Mouse (Mus musculus) 3T3-L1 (cell line): Measurements from ENCODE around the gene Itga11.
"Not testable (repeated sequence)": the region's sequence is repeated elsewhere in the genome, so short reads cannot be mapped to it uniquely, and the experiment has no call there.

Experiments
- DNase-seq: peaks from one replicate; pipeline ENCODE4 v3.0.0-alpha.2; 2015; ENCODE audit warnings: low read depth, low spot score

The Itga11 gene

DNA sequence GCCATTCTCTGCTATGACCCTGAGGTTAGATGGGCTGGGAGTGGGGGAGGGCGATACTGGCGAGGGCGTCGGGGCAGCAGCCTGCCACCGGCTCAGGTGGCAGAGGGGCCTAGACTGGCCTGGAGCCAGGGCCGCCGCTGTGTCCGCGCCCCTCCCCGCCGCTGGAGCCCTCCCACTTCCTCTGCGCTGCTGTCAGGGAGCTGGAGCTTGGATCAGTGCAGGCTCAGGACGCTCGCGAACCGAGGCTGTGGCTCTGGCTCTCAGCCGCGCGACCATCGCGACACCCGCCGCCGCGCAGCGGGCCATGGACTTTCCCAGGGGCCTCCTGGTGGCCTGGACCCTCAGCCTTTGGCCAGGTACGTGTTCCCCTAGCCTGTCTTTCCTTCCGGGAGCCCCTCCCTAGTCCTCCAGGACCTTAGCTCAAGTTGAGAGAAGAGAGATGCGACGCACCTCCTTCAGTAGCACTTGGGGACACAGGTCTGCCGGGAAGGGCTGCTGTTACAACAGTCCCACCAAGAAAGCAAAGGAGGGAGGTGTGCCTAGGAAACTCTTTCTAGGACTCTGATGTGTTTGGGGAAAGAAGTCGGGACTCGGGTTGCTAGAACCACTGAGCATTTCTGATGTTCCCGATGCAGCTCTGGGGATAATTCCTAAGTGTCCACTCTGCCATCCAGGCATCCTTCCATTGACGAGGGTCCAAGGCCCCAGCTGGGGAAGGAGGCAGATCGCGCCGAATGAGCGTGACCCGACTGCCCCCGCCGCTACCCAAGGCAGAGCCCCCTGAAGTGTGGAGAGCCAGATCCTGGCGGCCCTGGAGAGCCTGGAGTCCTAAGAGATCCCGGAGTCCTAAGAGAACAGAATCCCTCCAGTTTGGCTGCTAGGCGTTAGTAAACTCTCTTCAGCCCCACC is at the start of gene Itga11:
Gene Itga11, plus strand, starts transcription at position 186 of the 909 bp plus-strand sequence.
- no peak for DNase-seq

GRCm38 (mm10) chr9:62630631-62631240 is 46.9 kb upstream of the Itga11 start:
- DNase-seq, result no peak

GRCm38 (mm10) chr9:62632392-62632791 is 45.2 kb upstream of the Itga11 start:
- DNase-seq, result no peak

GRCm38 (mm10) chr9:62638045-62638444 is 39.6 kb upstream of the Itga11 start:
- peak; percentile 59 for DNase-seq

DNA sequence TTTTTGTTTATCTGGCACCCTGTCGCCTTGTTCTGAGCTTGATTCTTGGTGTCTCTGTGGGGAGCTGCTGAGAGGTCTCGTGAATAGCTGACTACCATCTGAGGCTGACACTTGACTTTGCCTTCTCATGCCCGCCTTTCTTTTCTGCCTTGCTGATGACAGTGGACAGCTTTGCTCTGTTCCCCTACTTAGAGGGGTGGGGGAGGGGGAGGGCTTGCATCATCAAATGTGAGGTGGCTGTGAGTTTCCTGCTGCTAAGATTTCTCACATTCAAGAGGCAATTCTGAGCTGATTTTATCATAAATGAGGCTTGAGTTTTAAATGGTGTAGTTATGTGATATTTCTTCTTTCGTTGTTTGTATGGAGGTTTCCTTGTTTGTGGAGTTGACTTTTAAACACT is 37.9 kb upstream of the Itga11 start:
- no peak for DNase-seq

GRCm38 (mm10) chr9:62640188-62640587 is 37.4 kb upstream of the Itga11 start:
- peak; percentile 69 for DNase-seq

GRCm38 (mm10) chr9:62645716-62646400 is 31.8 kb upstream of the Itga11 start:
- DNase-seq, result peak; percentile 93

GRCm38 (mm10) chr9:62646721-62647183 is 30.9 kb upstream of the Itga11 start:
- peak; percentile 68 for DNase-seq

- DNase-seq, result no peak
These were observed 28.2 kb upstream of the Itga11 start for GRCm38 (mm10) chr9:62649444-62649843.

DNA sequence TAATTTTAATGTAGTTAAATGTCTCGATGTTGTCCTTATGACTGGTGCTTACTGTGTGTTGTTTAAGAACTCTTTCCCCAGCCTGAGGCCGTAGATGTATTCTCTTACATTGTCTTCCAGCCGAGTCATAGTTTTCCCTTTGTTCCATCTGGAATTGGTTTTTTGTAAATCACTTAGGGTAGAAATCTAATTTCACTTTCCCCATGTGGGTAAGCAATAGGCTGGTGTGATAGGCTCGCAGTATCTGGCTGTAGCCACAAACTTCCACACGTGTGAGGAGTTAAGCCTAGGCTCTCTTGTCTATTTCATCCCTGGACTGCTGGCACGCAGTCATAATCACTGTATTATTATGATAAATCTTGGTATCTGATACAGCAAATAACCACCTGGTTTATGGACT is 26.9 kb upstream of the Itga11 start:
- DNase-seq, result peak; percentile 67

DNA sequence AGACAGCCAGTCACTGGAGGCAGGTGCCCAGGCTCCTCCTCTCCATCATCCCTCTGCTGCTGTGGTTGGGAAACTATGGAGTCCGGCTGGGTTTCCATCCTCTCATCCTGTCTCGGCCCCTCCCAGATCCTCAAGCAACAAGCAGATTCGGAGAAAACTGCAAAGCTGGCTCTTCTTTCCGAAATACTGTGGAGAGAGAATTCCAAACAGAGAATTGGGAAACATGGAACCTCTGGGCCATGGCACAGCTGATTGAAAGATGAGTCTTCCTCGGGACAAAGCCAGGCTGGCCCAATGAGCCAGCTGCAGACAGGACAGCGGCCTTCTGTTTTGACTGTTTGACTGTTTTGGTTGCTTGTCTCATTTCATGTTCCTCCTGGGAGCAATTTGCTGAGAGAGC is 23.3 kb upstream of the Itga11 start:
- no peak for DNase-seq

GRCm38 (mm10) chr9:62658016-62658415 is 19.6 kb upstream of the Itga11 start:
- DNase-seq, result no peak

DNA sequence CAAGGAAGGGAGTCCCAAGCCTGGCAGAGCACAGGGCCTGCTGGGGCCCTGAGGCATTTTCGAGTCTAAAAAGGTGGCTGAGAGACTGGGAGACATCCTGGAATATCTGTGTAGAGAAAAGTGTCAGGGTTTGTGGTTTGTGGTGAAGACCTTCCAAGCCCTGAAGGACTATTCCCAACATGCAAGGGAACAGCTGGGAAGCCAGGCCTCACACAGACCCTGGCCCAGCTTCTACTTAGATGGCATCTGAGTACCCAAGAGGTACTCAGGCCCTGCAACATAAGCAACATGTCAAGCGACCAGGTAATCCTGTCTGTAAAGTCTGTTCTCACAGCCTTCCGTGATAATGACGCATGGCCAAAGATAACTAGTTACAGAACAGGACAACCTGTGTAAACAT is 18.6 kb upstream of the Itga11 start:
- no peak for DNase-seq

DNA sequence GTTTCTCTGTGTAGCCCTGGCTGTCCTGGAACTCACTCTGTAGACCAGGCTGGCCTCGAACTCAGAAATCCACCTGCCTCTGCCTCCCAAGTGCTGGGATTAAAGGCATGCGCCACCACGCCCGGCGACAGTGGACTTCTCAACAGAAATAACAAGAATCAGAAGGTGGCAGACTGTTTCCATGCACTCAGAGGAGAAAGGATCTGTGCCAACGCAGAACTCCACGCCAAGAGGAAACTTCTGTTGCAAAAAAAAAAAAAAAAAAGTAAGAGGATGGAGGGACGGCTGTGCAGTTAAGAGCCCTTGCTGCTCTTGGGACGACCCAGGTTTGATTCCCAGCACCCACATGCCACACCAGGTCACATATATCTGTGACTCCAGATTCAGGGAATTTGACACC is 16.7 kb upstream of the Itga11 start:
- DNase-seq, result not testable (repeated sequence)

- DNase-seq, result no peak
These were observed 14.2 kb upstream of the Itga11 start for GRCm38 (mm10) chr9:62663443-62663842.

- DNase-seq, result peak; percentile 32
These were observed 13.4 kb upstream of the Itga11 start for GRCm38 (mm10) chr9:62664115-62664725.

GRCm38 (mm10) chr9:62665892-62666291 is 11.7 kb upstream of the Itga11 start:
- no peak for DNase-seq

DNA sequence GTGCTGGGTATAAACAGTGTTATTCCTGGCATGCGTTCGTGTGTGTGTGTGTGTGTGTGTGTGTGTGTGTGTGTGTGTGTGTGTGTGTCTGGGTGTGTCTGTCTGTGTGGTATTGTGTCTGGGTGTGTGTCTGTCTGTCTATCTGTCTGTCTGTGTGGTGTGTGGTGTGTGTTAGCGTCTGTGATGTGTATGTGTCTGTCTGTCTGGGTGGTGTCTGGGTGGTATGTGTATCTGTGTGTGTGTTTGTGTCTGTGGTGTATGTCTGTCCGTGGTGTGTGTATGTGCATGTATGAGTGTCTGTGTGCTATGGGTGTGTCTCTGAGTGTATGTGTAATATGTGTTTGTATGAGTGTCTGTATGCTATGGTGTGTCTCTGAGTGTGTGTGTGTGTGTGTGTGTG is 9.1 kb upstream of the Itga11 start:
- no peak for DNase-seq

DNA sequence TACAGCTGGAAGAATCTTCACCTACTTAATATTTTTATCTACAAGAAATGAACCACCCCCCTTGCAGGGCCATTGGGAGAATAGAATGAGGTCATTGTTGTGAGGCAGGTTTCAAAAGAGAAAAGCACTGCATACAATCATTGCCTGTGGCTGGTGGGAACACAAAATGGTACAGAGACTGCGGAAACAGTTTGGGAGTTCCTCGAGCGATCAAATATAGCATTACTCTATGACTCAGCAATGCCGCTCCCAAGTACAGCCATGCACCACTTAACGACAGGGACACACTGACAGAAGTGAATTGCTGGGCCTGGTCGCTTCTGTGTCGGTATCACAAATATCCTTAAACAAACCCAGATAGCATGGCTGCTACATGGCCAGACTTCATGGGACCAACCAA is 4.4 kb upstream of the Itga11 start:
- no peak for DNase-seq

GRCm38 (mm10) chr9:62675172-62675571 is 2.5 kb upstream of the Itga11 start:
- no peak for DNase-seq

DNA sequence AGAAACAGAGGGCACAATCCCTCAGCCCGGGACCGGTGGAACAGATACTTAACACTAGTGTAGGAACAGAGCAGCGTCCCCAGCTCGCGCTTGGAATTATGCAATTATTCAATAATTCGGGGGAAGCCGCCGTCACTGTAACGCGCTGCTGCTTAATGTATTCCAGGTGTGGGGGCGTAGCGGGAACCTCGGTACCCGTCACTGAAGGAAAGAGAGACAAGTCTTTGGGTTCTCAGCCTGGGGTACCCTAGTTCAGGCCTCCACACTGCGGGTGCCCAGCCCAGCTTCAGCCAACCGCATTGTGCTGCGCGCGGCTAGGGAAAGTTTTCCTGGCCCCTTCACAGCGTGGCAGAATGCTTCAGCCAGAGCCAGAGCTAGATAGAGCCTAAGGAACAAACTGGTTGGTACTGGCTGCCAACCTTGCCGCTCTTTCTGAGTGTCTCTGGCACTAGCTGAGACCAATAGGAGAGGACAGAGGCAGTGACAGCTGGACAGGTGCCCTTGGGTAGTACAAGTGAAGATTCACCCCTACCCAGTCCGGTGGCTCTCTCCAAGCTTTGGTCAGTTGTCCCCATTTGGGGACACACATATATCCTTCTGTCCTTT is 1.0 kb downstream of the Itga11 start:
- no peak for DNase-seq
